Mouse (Mus musculus): ENCODE measurements around the gene Rab3b. TPM values are rescaled to one million over a fixed set of nuclear protein-coding genes. Genes with fewer than 3 reads are reported as not detected.
"Not testable (repeated sequence)": the region's sequence is repeated elsewhere in the genome, so short reads cannot be mapped to it uniquely, and the experiment has no call there.

The Rab3b gene
- total RNA-seq, 2 experiments from 2014 or later = 71.4 to 76.1 TPM

- no peak for DNase-seq (ENCODE audit: low spot score in 2 of 2)
Observed at GRCm38 (mm10) chr4:108887456-108887855, 8.6 kb downstream of the Rab3b start.

GRCm38 (mm10) chr4:108890876-108891275 lies 12.0 kb downstream of the Rab3b start:
- no peak for DNase-seq (ENCODE audit: low spot score in 2 of 2)

- DNase-seq (ENCODE audit: low spot score in 2 of 2) = no peak
Observed at GRCm38 (mm10) chr4:108900421-108900820, 21.6 kb downstream of the Rab3b start.

- no peak for DNase-seq (ENCODE audit: low spot score in 2 of 2)
Observed at GRCm38 (mm10) chr4:108902886-108903285, 24.0 kb downstream of the Rab3b start.

- no peak for DNase-seq (ENCODE audit: low spot score in 2 of 2)
Observed at GRCm38 (mm10) chr4:108903346-108903745, 24.5 kb downstream of the Rab3b start.

GRCm38 (mm10) chr4:108904076-108904475 lies 25.2 kb downstream of the Rab3b start:
- no peak for DNase-seq (ENCODE audit: low spot score in 2 of 2)

- no peak for DNase-seq (ENCODE audit: low spot score in 2 of 2)
Observed at GRCm38 (mm10) chr4:108904790-108905189, 25.9 kb downstream of the Rab3b start.

GRCm38 (mm10) chr4:108905859-108906258 lies 27.0 kb downstream of the Rab3b start:
- no peak for DNase-seq (ENCODE audit: low spot score in 2 of 2)

GRCm38 (mm10) chr4:108907475-108907874 lies 28.6 kb downstream of the Rab3b start:
- DNase-seq (ENCODE audit: low spot score in 2 of 2) = no peak

- DNase-seq (ENCODE audit: low spot score in 2 of 2) = no peak
Observed at GRCm38 (mm10) chr4:108909872-108910425, 31.1 kb downstream of the Rab3b start.

- DNase-seq (ENCODE audit: low spot score in 2 of 2) = no peak
Observed at GRCm38 (mm10) chr4:108911866-108912265, 33.0 kb downstream of the Rab3b start.

GRCm38 (mm10) chr4:108913180-108913579 lies 34.3 kb downstream of the Rab3b start:
- no peak for DNase-seq (ENCODE audit: low spot score in 2 of 2)

- no peak for DNase-seq (ENCODE audit: low spot score in 2 of 2)
Observed at GRCm38 (mm10) chr4:108914391-108914790, 35.5 kb downstream of the Rab3b start.

GRCm38 (mm10) chr4:108915101-108915500 lies 36.2 kb downstream of the Rab3b start:
- no peak for DNase-seq (ENCODE audit: low spot score in 2 of 2)

- DNase-seq (ENCODE audit: low spot score in 2 of 2) = no peak
Observed at GRCm38 (mm10) chr4:108917654-108918053, 38.8 kb downstream of the Rab3b start.

GRCm38 (mm10) chr4:108927945-108928344 lies 49.1 kb downstream of the Rab3b start:
- DNase-seq (ENCODE audit: low spot score in 2 of 2) = not testable (repeated sequence)

GRCm38 (mm10) chr4:108933163-108933562 lies 54.3 kb downstream of the Rab3b start:
- DNase-seq (ENCODE audit: low spot score in 2 of 2) = no peak

- DNase-seq (ENCODE audit: low spot score in 2 of 2) = no peak
Observed at GRCm38 (mm10) chr4:108934856-108935255, 56.0 kb downstream of the Rab3b start.

- DNase-seq (ENCODE audit: low spot score in 2 of 2) = no peak
Observed at GRCm38 (mm10) chr4:108937848-108938771, 59.2 kb downstream of the Rab3b start.

GRCm38 (mm10) chr4:108940681-108941473 lies 62.0 kb downstream of the Rab3b start:
- no peak for DNase-seq (ENCODE audit: low spot score in 2 of 2)

GRCm38 (mm10) chr4:108942171-108942570 lies 63.3 kb downstream of the Rab3b start:
- no peak for DNase-seq (ENCODE audit: low spot score in 2 of 2)

Measured in adrenal gland, postnatal 4 days (tissue).